Mouse (Mus musculus): ENCODE measurements around the gene Ckap5. TPM values are rescaled to one million over a fixed set of nuclear protein-coding genes. Genes with fewer than 3 reads are reported as not detected.
"Not testable (repeated sequence)": the region's sequence is repeated elsewhere in the genome, so short reads cannot be mapped to it uniquely, and the experiment has no call there.

The Ckap5 gene
- polyA plus RNA-seq (2015; fragmentation: Nextera tagmentation; extraction: Ambion mirVana): 90.1 and 101 TPM in 2 replicates

- no peaks in the 10 kb centered on the region for H3K9me3 ChIP-seq (ENCODE audit: control insufficient read depth, low read length)
- peak; percentile 98 for ATAC-seq
- peaks cover 4% of the 10 kb centered on the region; the same call in 1 of the 2 replicates for H3K4me1 ChIP-seq (ENCODE audit: control insufficient read depth, insufficient read depth, low read depth, low read length)
- H3K4me2 ChIP-seq (ENCODE audit: low read length): peak within 1 kb of the TSS; percentile 60
- H3K36me3 ChIP-seq (ENCODE audit: control insufficient read depth, insufficient read depth, low read length): no peaks in the 10 kb centered on the region
- H3K27me3 ChIP-seq (replicated peaks; ENCODE audit: control insufficient read depth, insufficient read depth, low read length): no peaks in the 10 kb centered on the region
- peak within 1 kb of the TSS; percentile 88 for H3K9ac ChIP-seq (ENCODE audit: low read depth, low read length)
- peak within 1 kb of the TSS; percentile 82 for H3K27ac ChIP-seq (ENCODE audit: low read depth, low read length)
- peak within 1 kb of the TSS; percentile 81 for H3K4me3 ChIP-seq (ENCODE audit: low read length)
- WGBS: under 1% methylated on average over 56 of the region's 64 CpGs
Observed at GRCm38 (mm10) chr2:91526294-91527146, at the start of gene Ckap5. Gene Ckap5, plus strand, starts transcription at chr2:91526762.

- no peak overlapping the region for H3K4me3 ChIP-seq (ENCODE audit: low read length)
- H3K36me3 ChIP-seq (ENCODE audit: control insufficient read depth, insufficient read depth, low read length): no peaks in the 10 kb centered on the region
- H3K27me3 ChIP-seq (replicated peaks; ENCODE audit: control insufficient read depth, insufficient read depth, low read length): no peaks in the 10 kb centered on the region
- no peak overlapping the region for H3K4me2 ChIP-seq (ENCODE audit: low read length)
- H3K27ac ChIP-seq (ENCODE audit: low read depth, low read length): no peak overlapping the region
- H3K4me1 ChIP-seq (ENCODE audit: control insufficient read depth, insufficient read depth, low read depth, low read length): no peaks in the 10 kb centered on the region; the same call in 1 of the 2 replicates
- no peak overlapping the region for H3K9ac ChIP-seq (ENCODE audit: low read depth, low read length)
- 90% methylated on average over 7 of the region's 7 CpGs for WGBS
- H3K9me3 ChIP-seq (ENCODE audit: control insufficient read depth, low read length): no peaks in the 10 kb centered on the region
- no peak for ATAC-seq
Observed at GRCm38 (mm10) chr2:91476841-91477240, 49.7 kb upstream of the Ckap5 start.

GRCm38 (mm10) chr2:91480399-91480801, 46.2 kb upstream of the Ckap5 start:
- H3K4me1 ChIP-seq (ENCODE audit: control insufficient read depth, insufficient read depth, low read depth, low read length): no peaks in the 10 kb centered on the region
- H3K27ac ChIP-seq (ENCODE audit: low read depth, low read length): no peak overlapping the region
- no peak overlapping the region for H3K4me2 ChIP-seq (ENCODE audit: low read length)
- H3K36me3 ChIP-seq (ENCODE audit: control insufficient read depth, insufficient read depth, low read length): no peaks in the 10 kb centered on the region
- no peaks in the 10 kb centered on the region for H3K27me3 ChIP-seq (replicated peaks; ENCODE audit: control insufficient read depth, insufficient read depth, low read length)
- H3K4me3 ChIP-seq (ENCODE audit: low read length): no peak overlapping the region
- H3K9ac ChIP-seq (ENCODE audit: low read depth, low read length): no peak overlapping the region
- no peaks in the 10 kb centered on the region for H3K9me3 ChIP-seq (ENCODE audit: control insufficient read depth, low read length)
- peak; percentile 58 for ATAC-seq
- 72% methylated on average over 9 of the region's 9 CpGs for WGBS

GRCm38 (mm10) chr2:91480805-91481514, 45.6 kb upstream of the Ckap5 start:
- Histone ChIP-seq H3K27ac (ENCODE audit: low read depth, low read length) (no peak overlapping the region), H3K4me2 (ENCODE audit: low read length) (no peak overlapping the region)
- 66% methylated on average over 6 of the region's 6 CpGs for WGBS

GRCm38 (mm10) chr2:91484698-91485097, 41.9 kb upstream of the Ckap5 start:
- 87% methylated on average over 4 of the region's 4 CpGs for WGBS
- no peak overlapping the region for H3K9ac ChIP-seq (ENCODE audit: low read depth, low read length)
- H3K4me3 ChIP-seq (ENCODE audit: low read length): no peak overlapping the region
- H3K9me3 ChIP-seq (ENCODE audit: control insufficient read depth, low read length): no peaks in the 10 kb centered on the region
- no peaks in the 10 kb centered on the region for H3K36me3 ChIP-seq (ENCODE audit: control insufficient read depth, insufficient read depth, low read length)
- no peaks in the 10 kb centered on the region for H3K4me1 ChIP-seq (ENCODE audit: control insufficient read depth, insufficient read depth, low read depth, low read length)
- no peaks in the 10 kb centered on the region for H3K27me3 ChIP-seq (replicated peaks; ENCODE audit: control insufficient read depth, insufficient read depth, low read length)
- H3K27ac ChIP-seq (ENCODE audit: low read depth, low read length): no peak overlapping the region
- H3K4me2 ChIP-seq (ENCODE audit: low read length): no peak overlapping the region
- no peak for ATAC-seq

More at GRCm38 (mm10) chr2:91480805-91481514, 45.6 kb upstream of the Ckap5 start:
- H3K4me1 ChIP-seq (ENCODE audit: control insufficient read depth, insufficient read depth, low read depth, low read length): no peaks in the 10 kb centered on the region
- no peak overlapping the region for H3K4me3 ChIP-seq (ENCODE audit: low read length)
- no peaks in the 10 kb centered on the region for H3K27me3 ChIP-seq (replicated peaks; ENCODE audit: control insufficient read depth, insufficient read depth, low read length)
- no peaks in the 10 kb centered on the region for H3K9me3 ChIP-seq (ENCODE audit: control insufficient read depth, low read length)
- H3K36me3 ChIP-seq (ENCODE audit: control insufficient read depth, insufficient read depth, low read length): no peaks in the 10 kb centered on the region
- peak; percentile 85 for ATAC-seq
- H3K9ac ChIP-seq (ENCODE audit: low read depth, low read length): no peak overlapping the region

- 90% methylated on average over 6 of the region's 6 CpGs for WGBS
- Histone ChIP-seq H3K9me3 (ENCODE audit: control insufficient read depth, low read length) (no peaks in the 10 kb centered on the region), H3K27me3 (replicated peaks; ENCODE audit: control insufficient read depth, insufficient read depth, low read length) (no peaks in the 10 kb centered on the region), H3K36me3 (ENCODE audit: control insufficient read depth, insufficient read depth, low read length) (no peaks in the 10 kb centered on the region), H3K27ac (ENCODE audit: low read depth, low read length) (no peak overlapping the region), H3K4me3 (ENCODE audit: low read length) (no peak overlapping the region), H3K4me1 (ENCODE audit: control insufficient read depth, insufficient read depth, low read depth, low read length) (no peaks in the 10 kb centered on the region), H3K9ac (ENCODE audit: low read depth, low read length) (no peak overlapping the region), H3K4me2 (ENCODE audit: low read length) (no peak overlapping the region)
- ATAC-seq: no peak
Observed at GRCm38 (mm10) chr2:91485256-91485655, 41.3 kb upstream of the Ckap5 start.

- H3K27me3 ChIP-seq (replicated peaks; ENCODE audit: control insufficient read depth, insufficient read depth, low read length); ATAC-seq; H3K4me1 ChIP-seq (ENCODE audit: control insufficient read depth, insufficient read depth, low read depth, low read length); H3K9ac ChIP-seq (ENCODE audit: low read depth, low read length); H3K4me2 ChIP-seq (ENCODE audit: low read length); H3K36me3 ChIP-seq (ENCODE audit: control insufficient read depth, insufficient read depth, low read length); H3K9me3 ChIP-seq (ENCODE audit: control insufficient read depth, low read length); H3K4me3 ChIP-seq (ENCODE audit: low read length); H3K27ac ChIP-seq (ENCODE audit: low read depth, low read length): not testable (repeated sequence)
- 65% methylated on average over 3 of the region's 3 CpGs for WGBS
Observed at GRCm38 (mm10) chr2:91487295-91487694, 39.3 kb upstream of the Ckap5 start.

- Histone ChIP-seq H3K9me3 (ENCODE audit: control insufficient read depth, low read length) (no peaks in the 10 kb centered on the region), H3K4me2 (ENCODE audit: low read length) (no peak overlapping the region), H3K36me3 (ENCODE audit: control insufficient read depth, insufficient read depth, low read length) (no peaks in the 10 kb centered on the region), H3K4me1 (ENCODE audit: control insufficient read depth, insufficient read depth, low read depth, low read length) (no peaks in the 10 kb centered on the region), H3K9ac (ENCODE audit: low read depth, low read length) (no peak overlapping the region), H3K27ac (ENCODE audit: low read depth, low read length) (no peak overlapping the region), H3K27me3 (replicated peaks; ENCODE audit: control insufficient read depth, insufficient read depth, low read length) (no peaks in the 10 kb centered on the region), H3K4me3 (ENCODE audit: low read length) (no peak overlapping the region)
- ATAC-seq: no peak
- 93% methylated on average over 12 of the region's 12 CpGs for WGBS
Observed at GRCm38 (mm10) chr2:91492071-91492635, 34.4 kb upstream of the Ckap5 start.

- no peaks in the 10 kb centered on the region for H3K4me1 ChIP-seq (ENCODE audit: control insufficient read depth, insufficient read depth, low read depth, low read length)
- H3K9ac ChIP-seq (ENCODE audit: low read depth, low read length): no peak overlapping the region
- H3K27ac ChIP-seq (ENCODE audit: low read depth, low read length): no peak overlapping the region
- H3K9me3 ChIP-seq (ENCODE audit: control insufficient read depth, low read length): no peaks in the 10 kb centered on the region
- 95% methylated on average over 9 of the region's 9 CpGs for WGBS
- H3K27me3 ChIP-seq (replicated peaks; ENCODE audit: control insufficient read depth, insufficient read depth, low read length): no peaks in the 10 kb centered on the region
- no peak overlapping the region for H3K4me2 ChIP-seq (ENCODE audit: low read length)
- H3K36me3 ChIP-seq (ENCODE audit: control insufficient read depth, insufficient read depth, low read length): no peaks in the 10 kb centered on the region
- no peak for ATAC-seq
- H3K4me3 ChIP-seq (ENCODE audit: low read length): no peak overlapping the region
Observed at GRCm38 (mm10) chr2:91493981-91494380, 32.6 kb upstream of the Ckap5 start.

Measured in hindbrain, embryonic 16.5 days (tissue).